Mouse (Mus musculus): ENCODE results near the gene Snd1. TPM values are rescaled to one million over a fixed set of nuclear protein-coding genes. Genes with fewer than 3 reads are reported as not detected.

The Snd1 gene
- polyA plus RNA-seq, 1 experiment from 2014 or later = 70.5 TPM

GRCm38 (mm10) chr6:28572991-28573759 lies 98.2 kb downstream of the Snd1 start:
- no peak overlapping the region for H3K27ac ChIP-seq
- no peak overlapping the region for H3K9ac ChIP-seq
- no peak for ATAC-seq (replicated peaks; ENCODE audit: insufficient number of reproducible peaks, insufficient read depth, low FRiP score, low read depth)
- H3K9me3 ChIP-seq (replicated peaks) = no peaks in the 10 kb centered on the region
- H3K4me2 ChIP-seq = no peak overlapping the region
- H3K4me1 ChIP-seq (replicated peaks) = peaks cover 16% of the 10 kb centered on the region
- no peaks in the 10 kb centered on the region for H3K27me3 ChIP-seq
- no peak overlapping the region for H3K4me3 ChIP-seq
- no peaks in the 10 kb centered on the region for H3K36me3 ChIP-seq
- 60% methylated on average over 11 of the region's 11 CpGs for WGBS

- Histone ChIP-seq H3K4me2 (no peak overlapping the region), H3K4me3 (no peak overlapping the region), H3K36me3 (no peaks in the 10 kb centered on the region), H3K4me1 (replicated peaks) (peaks cover 16% of the 10 kb centered on the region), H3K9me3 (replicated peaks) (no peaks in the 10 kb centered on the region), H3K27me3 (no peaks in the 10 kb centered on the region), H3K9ac (no peak overlapping the region), H3K27ac (no peak overlapping the region)
- WGBS = 49% methylated on average over 14 of the region's 14 CpGs
- ATAC-seq (replicated peaks; ENCODE audit: insufficient number of reproducible peaks, insufficient read depth, low FRiP score, low read depth) = no peak
Observed at GRCm38 (mm10) chr6:28576356-28577264, 101.7 kb downstream of the Snd1 start.

- no peaks in the 10 kb centered on the region for H3K36me3 ChIP-seq
- H3K27ac ChIP-seq = no peak overlapping the region
- no peak overlapping the region for H3K9ac ChIP-seq
- H3K4me2 ChIP-seq = no peak overlapping the region
- H3K4me3 ChIP-seq = no peak overlapping the region
- H3K4me1 ChIP-seq (replicated peaks) = no peaks in the 10 kb centered on the region
- 92% methylated on average over 3 of the region's 3 CpGs for WGBS
- no peaks in the 10 kb centered on the region for H3K9me3 ChIP-seq (replicated peaks)
- H3K27me3 ChIP-seq = no peaks in the 10 kb centered on the region
- ATAC-seq (replicated peaks; ENCODE audit: insufficient number of reproducible peaks, insufficient read depth, low FRiP score, low read depth) = no peak
Observed at GRCm38 (mm10) chr6:28582847-28583246, 107.9 kb downstream of the Snd1 start.

- Histone ChIP-seq H3K4me2 (no peak overlapping the region), H3K27ac (no peak overlapping the region), H3K4me3 (no peak overlapping the region), H3K27me3 (no peaks in the 10 kb centered on the region), H3K9ac (no peak overlapping the region), H3K9me3 (replicated peaks) (no peaks in the 10 kb centered on the region), H3K4me1 (replicated peaks) (peaks cover 5% of the 10 kb centered on the region), H3K36me3 (no peaks in the 10 kb centered on the region)
- 85% methylated on average over 2 of the region's 2 CpGs for WGBS
- ATAC-seq (replicated peaks; ENCODE audit: insufficient number of reproducible peaks, insufficient read depth, low FRiP score, low read depth) = no peak
Observed at GRCm38 (mm10) chr6:28583399-28583798, 108.5 kb downstream of the Snd1 start.

- WGBS = 83% methylated on average over 3 of the region's 3 CpGs
- no peak overlapping the region for H3K9ac ChIP-seq
- H3K4me3 ChIP-seq = no peak overlapping the region
- no peak overlapping the region for H3K27ac ChIP-seq
- H3K27me3 ChIP-seq = no peaks in the 10 kb centered on the region
- ATAC-seq (replicated peaks; ENCODE audit: insufficient number of reproducible peaks, insufficient read depth, low FRiP score, low read depth) = no peak
- H3K4me1 ChIP-seq (replicated peaks) = peaks cover 10% of the 10 kb centered on the region
- no peaks in the 10 kb centered on the region for H3K36me3 ChIP-seq
- H3K4me2 ChIP-seq = no peak overlapping the region
- no peaks in the 10 kb centered on the region for H3K9me3 ChIP-seq (replicated peaks)
Observed at GRCm38 (mm10) chr6:28586806-28587205, 111.9 kb downstream of the Snd1 start.

GRCm38 (mm10) chr6:28588494-28589171 lies 113.7 kb downstream of the Snd1 start:
- no peaks in the 10 kb centered on the region for H3K36me3 ChIP-seq
- no peaks in the 10 kb centered on the region for H3K9me3 ChIP-seq (replicated peaks)
- ATAC-seq (replicated peaks; ENCODE audit: insufficient number of reproducible peaks, insufficient read depth, low FRiP score, low read depth) = no peak
- H3K27me3 ChIP-seq = no peaks in the 10 kb centered on the region
- 67% methylated on average over 5 of the region's 5 CpGs for WGBS
- H3K9ac ChIP-seq = no peak overlapping the region
- H3K4me2 ChIP-seq = no peak overlapping the region
- H3K27ac ChIP-seq = no peak overlapping the region
- H3K4me3 ChIP-seq = no peak overlapping the region
- H3K4me1 ChIP-seq (replicated peaks) = peaks cover 10% of the 10 kb centered on the region

GRCm38 (mm10) chr6:28592323-28592893 lies 117.5 kb downstream of the Snd1 start:
- ATAC-seq (replicated peaks; ENCODE audit: insufficient number of reproducible peaks, insufficient read depth, low FRiP score, low read depth) = no peak
- H3K9me3 ChIP-seq (replicated peaks) = no peaks in the 10 kb centered on the region
- H3K9ac ChIP-seq = no peak overlapping the region
- H3K4me2 ChIP-seq = no peak overlapping the region
- no peaks in the 10 kb centered on the region for H3K36me3 ChIP-seq
- no peak overlapping the region for H3K27ac ChIP-seq
- H3K27me3 ChIP-seq = no peaks in the 10 kb centered on the region
- no peak overlapping the region for H3K4me3 ChIP-seq
- peaks cover 10% of the 10 kb centered on the region for H3K4me1 ChIP-seq (replicated peaks)
- 96% methylated on average over 3 of the region's 3 CpGs for WGBS

GRCm38 (mm10) chr6:28593708-28594107 lies 118.8 kb downstream of the Snd1 start:
- no peaks in the 10 kb centered on the region for H3K9me3 ChIP-seq (replicated peaks)
- H3K36me3 ChIP-seq = no peaks in the 10 kb centered on the region
- no peak overlapping the region for H3K27ac ChIP-seq
- H3K4me1 ChIP-seq (replicated peaks) = peaks cover 2% of the 10 kb centered on the region
- no peak overlapping the region for H3K9ac ChIP-seq
- H3K4me2 ChIP-seq = no peak overlapping the region
- H3K27me3 ChIP-seq = no peaks in the 10 kb centered on the region
- no peak overlapping the region for H3K4me3 ChIP-seq
- no peak for ATAC-seq (replicated peaks; ENCODE audit: insufficient number of reproducible peaks, insufficient read depth, low FRiP score, low read depth)
- WGBS = 83% methylated on average over 3 of the region's 3 CpGs

- Histone ChIP-seq H3K9me3 (replicated peaks) (no peaks in the 10 kb centered on the region), H3K27ac (no peak overlapping the region), H3K27me3 (no peaks in the 10 kb centered on the region), H3K4me1 (replicated peaks) (0 out of 2 replicates have a peak, but pooled peaks cover 2% of the 10 kb centered on the region), H3K9ac (no peak overlapping the region), H3K4me2 (no peak overlapping the region), H3K4me3 (no peak overlapping the region), H3K36me3 (no peaks in the 10 kb centered on the region)
- ATAC-seq (replicated peaks; ENCODE audit: insufficient number of reproducible peaks, insufficient read depth, low FRiP score, low read depth) = no peak
- 96% methylated on average over 4 of the region's 4 CpGs for WGBS
Observed at GRCm38 (mm10) chr6:28594759-28595158, 119.8 kb downstream of the Snd1 start.

GRCm38 (mm10) chr6:28595231-28595630 lies 120.3 kb downstream of the Snd1 start:
- no peak for ATAC-seq (replicated peaks; ENCODE audit: insufficient number of reproducible peaks, insufficient read depth, low FRiP score, low read depth)
- Histone ChIP-seq H3K36me3 (no peaks in the 10 kb centered on the region), H3K4me1 (replicated peaks) (0 out of 2 replicates have a peak, but pooled peaks cover 4% of the 10 kb centered on the region), H3K4me3 (no peak overlapping the region), H3K9me3 (replicated peaks) (no peaks in the 10 kb centered on the region), H3K27ac (no peak overlapping the region), H3K9ac (no peak overlapping the region), H3K4me2 (no peak overlapping the region), H3K27me3 (no peaks in the 10 kb centered on the region)
- WGBS = 80% methylated on average over 1 of the region's 1 CpGs

GRCm38 (mm10) chr6:28597266-28597665 lies 122.3 kb downstream of the Snd1 start:
- Histone ChIP-seq H3K9me3 (replicated peaks) (no peaks in the 10 kb centered on the region), H3K4me2 (no peak overlapping the region), H3K36me3 (no peaks in the 10 kb centered on the region), H3K27me3 (no peaks in the 10 kb centered on the region), H3K4me1 (replicated peaks) (0 out of 2 replicates have a peak, but pooled peaks cover 4% of the 10 kb centered on the region), H3K9ac (no peak overlapping the region), H3K4me3 (no peak overlapping the region), H3K27ac (no peak overlapping the region)
- ATAC-seq (replicated peaks; ENCODE audit: insufficient number of reproducible peaks, insufficient read depth, low FRiP score, low read depth) = no peak
- 81% methylated on average over 5 of the region's 5 CpGs for WGBS
